Mouse (Mus musculus): ENCODE data around the gene Zc3h7a. TPM values are rescaled to one million over a fixed set of nuclear protein-coding genes. Genes with fewer than 3 reads are reported as not detected.
A peak's percentile ranks its signal among the peaks of the same experiment; 100 is the strongest.

Zc3h7a gene
- polyA plus RNA-seq, 1 experiment from 2014 or later, result 55.8 TPM

DNA sequence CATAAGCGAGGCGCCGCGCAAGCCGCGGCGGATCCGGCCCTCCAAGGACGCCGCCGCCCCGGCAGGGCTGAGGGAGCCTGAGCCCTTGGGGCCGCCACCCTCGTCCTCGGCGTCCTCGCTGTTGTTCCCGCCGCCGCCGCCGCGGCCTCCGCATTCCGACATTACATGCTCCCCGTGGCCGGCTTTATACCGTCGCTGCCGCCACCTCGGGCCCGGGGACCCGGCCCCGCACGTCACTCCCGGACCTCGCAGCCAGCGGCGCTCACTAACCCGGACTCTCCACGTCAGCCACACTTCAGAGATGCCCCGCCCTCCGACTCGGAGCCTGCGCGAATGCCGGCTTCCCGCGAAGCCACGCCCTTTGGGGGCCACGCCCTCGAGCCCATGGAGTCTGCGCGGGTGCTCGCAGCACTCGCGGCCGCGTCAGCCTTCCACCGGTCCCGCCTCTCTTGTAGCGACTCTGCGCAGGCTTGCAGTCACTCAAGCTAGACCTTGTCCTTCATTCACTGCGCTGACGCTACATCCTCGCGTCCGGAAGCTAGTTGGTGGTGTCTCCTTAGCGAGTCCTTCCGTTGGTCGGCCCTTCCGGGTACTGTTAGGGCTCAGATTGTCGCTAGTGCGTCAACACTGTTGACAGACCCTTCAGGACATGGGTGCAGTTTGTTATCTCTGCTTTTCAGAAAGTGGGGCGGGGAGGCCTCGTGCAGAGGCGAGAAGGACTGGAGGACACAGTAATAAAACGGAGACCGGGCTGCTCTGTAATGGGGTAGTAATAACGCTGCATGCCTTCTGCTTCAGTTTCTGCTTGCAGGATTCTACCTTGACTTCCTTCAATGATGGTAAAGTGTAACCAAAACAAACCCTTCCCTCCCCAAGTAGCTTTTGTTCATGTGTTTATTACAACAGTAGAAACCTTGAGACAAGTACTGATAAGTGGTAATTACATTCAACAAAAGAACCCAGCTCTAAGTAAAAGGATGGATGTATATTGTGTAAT lies 41.5 kb downstream of the Zc3h7a start, which contains the start of gene Txndc11:
TSS of gene Txndc11 (minus strand) at position 303 of the 997 bp plus-strand sequence.
- peak within 1 kb of the TSS; percentile 66 for H3K4me2 ChIP-seq
- H3K36me3 ChIP-seq, result peaks cover 27% of the 10 kb centered on the region
- H3K9ac ChIP-seq, result peak within 1 kb of the TSS; percentile 95
- H3K4me1 ChIP-seq (replicated peaks), result peaks cover 31% of the 10 kb centered on the region
- peak; percentile 100 for ATAC-seq (replicated peaks; ENCODE audit: insufficient number of reproducible peaks, insufficient read depth, low FRiP score, low read depth)
- no peaks in the 10 kb centered on the region for H3K27me3 ChIP-seq
- H3K9me3 ChIP-seq (replicated peaks), result no peaks in the 10 kb centered on the region
- WGBS, result under 1% methylated on average over 80 of the region's 80 CpGs
- peak within 1 kb of the TSS; percentile 95 for H3K27ac ChIP-seq
- H3K4me3 ChIP-seq, result peak within 1 kb of the TSS; percentile 88

DNA sequence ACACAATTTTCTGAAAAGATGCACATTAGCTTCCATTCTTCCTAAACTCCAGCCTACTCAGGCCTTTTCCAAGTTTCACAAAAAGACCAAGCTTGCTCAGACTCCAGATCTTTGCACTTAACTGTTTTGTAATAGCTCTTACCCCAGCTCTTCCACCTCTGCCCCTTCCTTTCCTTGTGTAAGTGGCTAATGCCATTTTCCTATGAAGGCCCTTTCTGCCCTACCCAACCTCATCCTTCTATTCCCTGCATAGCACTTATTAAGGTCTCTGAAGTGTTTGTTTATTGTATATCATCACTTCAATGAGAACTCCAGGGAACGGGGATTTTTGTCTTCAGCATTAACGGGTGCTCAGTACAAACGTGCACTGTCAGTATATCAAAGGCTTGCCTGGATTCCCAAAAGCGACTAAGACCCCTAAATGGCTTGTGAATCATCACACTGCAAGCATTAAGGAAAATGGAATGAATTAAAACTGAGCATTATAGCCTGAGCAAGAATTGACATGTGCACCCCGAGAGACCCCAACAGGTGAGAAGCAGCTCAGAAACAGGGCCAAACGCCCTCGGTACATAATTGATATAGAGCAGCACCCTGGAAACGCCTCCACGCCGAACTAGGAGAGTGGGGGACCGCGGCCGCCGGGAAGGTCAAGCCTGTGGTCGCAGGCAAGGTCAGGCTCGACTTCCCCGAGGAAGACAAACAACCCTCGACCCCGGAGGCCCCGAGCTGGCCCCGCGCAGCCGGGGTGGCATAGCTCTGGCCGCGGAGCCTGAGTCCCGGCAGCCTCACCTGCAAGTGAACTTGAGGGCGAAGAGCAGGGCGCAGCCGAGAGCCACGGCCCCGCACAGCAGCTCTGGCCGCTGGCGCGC lies 42.5 kb downstream of the Zc3h7a start:
- WGBS, result under 1% methylated on average over 34 of the region's 34 CpGs
- Histone ChIP-seq H3K9ac (peak overlapping the region; percentile 95), H3K4me3 (peak overlapping the region; percentile 88), H3K36me3 (peaks cover 21% of the 10 kb centered on the region), H3K9me3 (replicated peaks) (no peaks in the 10 kb centered on the region), H3K27ac (peak overlapping the region; percentile 95), H3K4me2 (peak overlapping the region; percentile 66), H3K27me3 (no peaks in the 10 kb centered on the region), H3K4me1 (replicated peaks) (peaks cover 31% of the 10 kb centered on the region)
- ATAC-seq (replicated peaks; ENCODE audit: insufficient number of reproducible peaks, insufficient read depth, low FRiP score, low read depth), result peak; percentile 25

DNA sequence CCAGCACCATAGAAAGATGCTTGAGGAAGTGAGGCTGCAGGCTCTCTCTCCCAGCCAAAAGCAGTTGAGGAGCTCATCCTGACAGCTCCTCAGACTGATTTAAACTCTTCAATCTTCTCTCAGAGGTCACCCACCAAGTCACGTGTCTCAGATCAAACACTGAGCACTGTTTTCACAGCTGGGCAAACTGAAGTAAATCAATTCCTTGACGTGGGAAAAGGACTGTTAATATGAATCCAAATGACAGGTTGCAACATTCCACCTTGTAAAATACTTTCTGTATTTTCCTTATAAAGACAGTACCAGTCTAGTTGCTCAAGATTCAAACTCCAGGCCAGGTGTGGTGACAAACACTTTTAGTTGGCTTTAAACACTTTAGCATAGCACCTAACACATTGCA lies 43.4 kb downstream of the Zc3h7a start:
- 7% methylated on average over 2 of the region's 2 CpGs for WGBS
- peaks cover 31% of the 10 kb centered on the region for H3K4me1 ChIP-seq (replicated peaks)
- ATAC-seq (replicated peaks; ENCODE audit: insufficient number of reproducible peaks, insufficient read depth, low FRiP score, low read depth), result no peak
- peak overlapping the region; percentile 66 for H3K4me2 ChIP-seq
- peaks cover 17% of the 10 kb centered on the region for H3K36me3 ChIP-seq
- no peaks in the 10 kb centered on the region for H3K27me3 ChIP-seq
- H3K9me3 ChIP-seq (replicated peaks), result no peaks in the 10 kb centered on the region
- peak overlapping the region; percentile 95; the same call in 1 of the 2 replicates for H3K9ac ChIP-seq
- 0 out of 2 replicates have a peak overlapping the region, but pooled peaks have one; percentile 95 for H3K27ac ChIP-seq
- peak overlapping the region; percentile 88 for H3K4me3 ChIP-seq

DNA sequence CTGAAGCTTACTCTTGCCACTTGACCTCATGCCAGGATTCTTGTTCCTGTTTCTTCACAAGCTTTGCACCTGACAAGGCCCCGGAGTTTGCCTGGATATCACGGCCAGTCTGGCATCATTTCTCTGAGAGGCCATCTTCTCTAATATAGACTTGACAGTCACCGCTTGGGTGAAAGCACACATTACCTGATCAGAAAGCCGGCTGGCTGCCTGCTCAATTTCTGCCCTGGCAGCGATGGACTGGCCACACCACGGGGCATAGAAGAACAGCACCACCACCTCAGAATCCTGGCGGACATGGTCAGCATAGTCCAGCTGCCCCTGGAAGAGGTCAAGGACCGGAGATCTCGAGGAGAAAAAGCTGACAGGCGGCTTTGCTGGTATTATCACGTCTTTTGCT lies 47.9 kb downstream of the Zc3h7a start:
- Histone ChIP-seq H3K27ac (no peak overlapping the region), H3K27me3 (no peaks in the 10 kb centered on the region), H3K4me3 (no peak overlapping the region), H3K9me3 (replicated peaks) (no peaks in the 10 kb centered on the region), H3K4me1 (replicated peaks) (peaks cover 19% of the 10 kb centered on the region), H3K4me2 (no peak overlapping the region), H3K9ac (no peak overlapping the region), H3K36me3 (peaks cover 14% of the 10 kb centered on the region)
- WGBS, result 86% methylated on average over 11 of the region's 11 CpGs
- ATAC-seq (replicated peaks; ENCODE audit: insufficient number of reproducible peaks, insufficient read depth, low FRiP score, low read depth), result no peak

DNA sequence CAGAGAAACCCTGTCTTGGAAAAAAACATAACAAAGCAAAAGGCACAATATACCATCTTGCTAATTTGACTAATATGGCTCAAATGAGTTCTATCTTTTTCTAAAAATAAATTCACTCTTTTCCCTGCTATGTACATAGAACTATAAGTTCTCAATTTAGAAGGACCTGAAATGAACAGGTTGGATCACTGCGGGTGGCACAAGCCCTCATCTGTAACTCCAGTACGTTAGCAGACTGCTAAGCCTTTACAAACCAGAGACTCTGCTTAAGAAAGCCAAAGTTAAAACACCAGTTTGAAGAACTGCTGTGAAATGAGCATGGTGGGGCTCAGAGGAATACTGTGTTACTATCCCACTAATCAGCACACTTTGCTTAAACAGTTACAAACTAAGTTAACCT lies 50.8 kb downstream of the Zc3h7a start:
- no peak for ATAC-seq (replicated peaks; ENCODE audit: insufficient number of reproducible peaks, insufficient read depth, low FRiP score, low read depth)
- peaks cover 35% of the 10 kb centered on the region for H3K36me3 ChIP-seq
- 91% methylated on average over 2 of the region's 2 CpGs for WGBS

DNA sequence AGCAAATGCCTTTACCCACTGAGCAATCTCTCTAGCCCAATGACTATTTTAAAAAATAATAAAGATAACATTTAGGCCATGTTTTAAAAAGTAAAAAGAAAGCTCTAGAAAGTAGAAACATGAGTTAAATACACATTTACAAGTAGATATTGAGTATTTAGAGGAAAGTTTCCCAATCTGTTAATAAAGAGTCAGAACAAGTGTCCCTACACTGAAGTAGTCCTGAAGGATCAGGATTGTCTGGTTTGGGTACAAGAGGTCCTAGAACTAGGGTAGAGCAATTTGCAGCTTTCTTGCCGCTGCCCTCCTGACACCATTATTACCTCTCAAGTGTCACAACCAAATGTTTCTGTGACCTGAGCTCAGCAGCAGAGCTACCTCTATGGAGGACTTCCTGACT lies 52.1 kb downstream of the Zc3h7a start:
- Histone ChIP-seq H3K4me3 (no peak overlapping the region), H3K4me2 (no peak overlapping the region), H3K9me3 (replicated peaks) (no peaks in the 10 kb centered on the region), H3K9ac (no peak overlapping the region), H3K4me1 (replicated peaks) (no peaks in the 10 kb centered on the region), H3K27me3 (no peaks in the 10 kb centered on the region), H3K27ac (no peak overlapping the region), H3K36me3 (peaks cover 42% of the 10 kb centered on the region)
- ATAC-seq (replicated peaks; ENCODE audit: insufficient number of reproducible peaks, insufficient read depth, low FRiP score, low read depth), result no peak
- 87% methylated on average over 1 of the region's 1 CpGs for WGBS

More for the DNA sequence above, 50.8 kb downstream of the Zc3h7a start:
- Histone ChIP-seq H3K4me2 (no peak overlapping the region), H3K9me3 (replicated peaks) (no peaks in the 10 kb centered on the region), H3K4me1 (replicated peaks) (no peaks in the 10 kb centered on the region), H3K4me3 (no peak overlapping the region), H3K27me3 (no peaks in the 10 kb centered on the region), H3K9ac (no peak overlapping the region), H3K27ac (no peak overlapping the region)

GRCm38 (mm10) chr16:11122625-11123024 lies 53.6 kb downstream of the Zc3h7a start:
- no peak overlapping the region for H3K9ac ChIP-seq
- H3K4me1 ChIP-seq (replicated peaks), result no peaks in the 10 kb centered on the region
- no peak overlapping the region for H3K4me2 ChIP-seq
- no peak for ATAC-seq (replicated peaks; ENCODE audit: insufficient number of reproducible peaks, insufficient read depth, low FRiP score, low read depth)
- no peaks in the 10 kb centered on the region for H3K9me3 ChIP-seq (replicated peaks)
- WGBS, result 97% methylated on average over 2 of the region's 2 CpGs
- H3K27me3 ChIP-seq, result no peaks in the 10 kb centered on the region
- H3K36me3 ChIP-seq, result peaks cover 40% of the 10 kb centered on the region
- H3K4me3 ChIP-seq, result no peak overlapping the region
- H3K27ac ChIP-seq, result no peak overlapping the region

DNA sequence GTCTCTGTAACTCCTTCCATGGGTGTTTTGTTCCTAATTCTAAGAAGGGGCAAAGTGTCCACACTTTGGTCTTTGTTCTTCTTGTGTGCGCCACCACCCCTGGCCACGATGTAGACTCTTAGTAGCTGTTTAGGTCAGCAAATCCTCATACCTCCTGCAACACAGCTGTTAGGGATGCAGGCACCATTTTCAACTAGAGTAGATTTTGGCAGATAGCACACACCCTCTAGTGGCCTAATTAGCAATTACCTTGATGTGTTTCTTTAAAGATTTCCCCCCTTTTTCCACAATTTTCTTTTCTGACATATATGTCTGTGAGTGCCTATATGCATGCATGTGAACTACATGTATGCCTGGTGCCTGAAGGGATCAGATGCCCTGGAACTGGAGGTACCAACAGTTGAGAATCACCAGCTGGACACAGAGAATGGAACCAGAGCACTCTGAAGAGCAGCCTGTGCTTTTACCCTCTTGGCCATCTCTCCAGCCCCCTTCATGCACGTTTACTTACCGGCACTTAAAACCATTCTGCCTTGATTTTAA lies 66.9 kb downstream of the Zc3h7a start:
- WGBS, result 75% methylated on average over 4 of the region's 4 CpGs
- Histone ChIP-seq H3K27ac (no peak overlapping the region), H3K4me1 (replicated peaks) (no peaks in the 10 kb centered on the region), H3K9me3 (replicated peaks) (no peaks in the 10 kb centered on the region), H3K4me3 (no peak overlapping the region), H3K4me2 (no peak overlapping the region), H3K9ac (no peak overlapping the region), H3K36me3 (peaks cover 6% of the 10 kb centered on the region), H3K27me3 (no peaks in the 10 kb centered on the region)
- no peak for ATAC-seq (replicated peaks; ENCODE audit: insufficient number of reproducible peaks, insufficient read depth, low FRiP score, low read depth)

DNA sequence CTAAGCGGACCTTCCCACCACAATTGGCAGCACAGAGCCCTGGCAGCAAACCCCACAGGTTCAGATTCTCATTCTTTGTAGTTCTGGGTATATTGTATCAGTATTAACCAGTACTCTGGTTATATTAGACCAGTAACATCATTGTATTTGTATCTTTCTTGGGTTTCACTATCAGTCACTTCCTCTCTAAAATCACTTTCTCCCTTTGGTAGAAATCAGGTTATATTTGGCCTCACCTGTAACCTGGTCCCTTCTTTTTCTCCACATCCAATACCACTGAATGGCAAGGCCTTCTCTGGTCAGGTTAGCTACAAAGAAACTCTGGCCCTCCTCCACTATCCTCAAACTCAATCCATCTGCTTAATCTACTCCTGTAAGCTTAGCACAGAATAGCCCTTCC lies 71.3 kb downstream of the Zc3h7a start:
- H3K4me3 ChIP-seq, result no peak overlapping the region
- no peak for ATAC-seq (replicated peaks; ENCODE audit: insufficient number of reproducible peaks, insufficient read depth, low FRiP score, low read depth)
- H3K9ac ChIP-seq, result no peak overlapping the region
- H3K27me3 ChIP-seq, result no peaks in the 10 kb centered on the region
- H3K9me3 ChIP-seq (replicated peaks), result no peaks in the 10 kb centered on the region
- H3K27ac ChIP-seq, result no peak overlapping the region
- no peak overlapping the region for H3K4me2 ChIP-seq
- WGBS, result 83% methylated on average over 1 of the region's 1 CpGs
- no peaks in the 10 kb centered on the region for H3K4me1 ChIP-seq (replicated peaks)
- H3K36me3 ChIP-seq, result peaks cover 15% of the 10 kb centered on the region

DNA sequence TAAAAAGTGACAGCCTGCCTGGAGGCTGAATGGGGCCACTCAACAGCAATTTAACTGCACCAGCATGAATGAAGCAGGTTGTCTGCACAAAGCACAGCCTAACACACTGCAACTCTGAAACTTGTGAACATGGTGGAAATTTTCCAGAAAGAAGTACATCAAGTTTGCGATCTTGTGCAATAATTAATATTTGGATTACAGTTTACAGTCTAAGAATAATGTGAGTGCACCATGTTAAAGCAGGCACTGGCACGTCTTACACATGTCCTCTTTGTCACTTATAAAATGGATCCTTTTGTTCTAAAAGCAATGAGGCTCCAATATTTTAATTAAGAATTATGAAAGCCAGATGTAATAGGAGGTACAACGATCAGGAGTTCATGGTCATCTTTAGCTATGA lies 78.9 kb downstream of the Zc3h7a start:
- Histone ChIP-seq H3K9ac (no peak overlapping the region), H3K36me3 (peaks cover 18% of the 10 kb centered on the region; the same call in 1 of the 2 replicates), H3K27me3 (no peaks in the 10 kb centered on the region), H3K27ac (no peak overlapping the region), H3K4me3 (no peak overlapping the region), H3K4me2 (no peak overlapping the region), H3K4me1 (replicated peaks) (peaks cover 15% of the 10 kb centered on the region), H3K9me3 (replicated peaks) (no peaks in the 10 kb centered on the region)
- WGBS, result 94% methylated on average over 3 of the region's 3 CpGs
- no peak for ATAC-seq (replicated peaks; ENCODE audit: insufficient number of reproducible peaks, insufficient read depth, low FRiP score, low read depth)
